Mouse (Mus musculus) olfactory bulb, adult 2 months (tissue): ENCODE measurements around the gene Tln1.

Experiments used
- CTCF ChIP-seq: fragments of 200-500 bp; IDR thresholded peaks from 2 replicates; pipeline ENCODE4 v1.5.1; 2012; ENCODE audit warnings: low read depth, mild to moderate bottlenecking, low read length, moderate library complexity; ENCODE audit not compliant: insufficient read depth
- POLR2A ChIP-seq: fragments of 200-500 bp; IDR thresholded peaks from 2 replicates; pipeline ENCODE4 v1.6.1; 2012; ENCODE audit warnings: mild to moderate bottlenecking, low read depth, low read length, moderate library complexity; ENCODE audit not compliant: insufficient read depth

- TF ChIP-seq CTCF (no peak), POLR2A (no peak)
Observed at GRCm38 (mm10) chr4:43585682-43586081, 23.2 kb upstream of the Tln1 start.
